Mouse (Mus musculus): Measurements from ENCODE around the gene Tspan31. TPM values are rescaled to one million over a fixed set of nuclear protein-coding genes. Genes with fewer than 3 reads are reported as not detected.
"Not testable (repeated sequence)": the region's sequence is repeated elsewhere in the genome, so short reads cannot be mapped to it uniquely, and the experiment has no call there.

The Tspan31 gene
- polyA plus RNA-seq, 1 experiment from 2014 or later, result 125 TPM

GRCm38 (mm10) chr10:127071203-127071602 is 1.1 kb upstream of the Tspan31 start:
- Histone ChIP-seq H3K4me2 (peak overlapping the region; percentile 93), H3K9me3 (no peaks in the 10 kb centered on the region), H3K27ac (replicated peaks) (no peak overlapping the region; the same call in 1 of the 2 replicates), H3K4me1 (replicated peaks) (peaks cover 40% of the 10 kb centered on the region), H3K9ac (peak overlapping the region; percentile 87), H3K27me3 (peaks cover 7% of the 10 kb centered on the region), H3K36me3 (peaks cover 25% of the 10 kb centered on the region), H3K4me3 (peak overlapping the region; percentile 65)
- ATAC-seq (ENCODE audit: low read depth), result no peak
- WGBS, result 71% methylated on average over 9 of the region's 9 CpGs

DNA sequence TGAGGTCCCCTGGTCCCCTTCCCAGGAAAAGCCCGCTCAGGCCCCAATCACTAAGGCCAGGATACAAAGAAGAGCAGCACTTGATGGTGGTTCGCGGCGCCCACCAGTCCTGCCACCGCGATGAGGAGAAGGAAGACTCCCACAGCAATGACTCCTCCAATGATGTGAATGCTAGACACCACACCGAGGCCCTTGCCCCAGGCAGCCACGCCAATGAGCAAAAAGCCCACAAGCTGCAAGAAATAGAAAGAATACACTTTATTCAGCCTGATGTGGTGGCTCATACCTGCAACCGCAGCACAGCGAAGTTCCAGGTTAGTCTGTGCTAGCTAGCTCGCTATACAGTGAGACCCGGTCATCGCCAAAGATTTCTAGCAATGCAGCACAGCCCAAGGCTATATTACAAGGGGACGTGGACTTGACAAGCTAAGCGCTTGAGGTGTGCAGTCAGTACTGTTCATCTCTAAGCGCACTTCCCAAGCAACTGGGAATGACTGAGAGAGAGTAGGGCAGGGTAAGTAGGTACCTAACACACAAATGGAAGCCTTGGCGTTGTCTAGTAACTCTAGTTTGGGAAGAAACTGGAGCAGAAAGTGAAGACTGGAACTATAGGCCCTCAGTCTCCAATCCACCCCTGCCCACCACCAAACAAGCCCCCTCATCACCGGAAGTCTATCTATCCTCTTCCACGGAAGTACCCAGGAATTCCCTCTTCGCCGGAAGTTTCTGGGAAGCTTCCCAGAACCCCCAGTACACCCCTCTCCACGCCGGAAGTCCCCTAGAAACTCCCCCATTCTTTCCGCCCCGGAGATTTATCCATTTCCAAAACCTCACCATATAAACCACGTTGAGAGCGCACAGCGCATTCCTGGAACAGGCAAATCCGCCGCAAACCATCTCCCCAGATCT is 529 bp downstream of the Tspan31 start:
- 4% methylated on average over 30 of the region's 30 CpGs for WGBS
- Histone ChIP-seq H3K4me2 (peak overlapping the region; percentile 93), H3K27ac (replicated peaks) (peak overlapping the region; percentile 94), H3K27me3 (no peaks in the 10 kb centered on the region), H3K9ac (peak overlapping the region; percentile 77), H3K36me3 (peaks cover 41% of the 10 kb centered on the region), H3K4me3 (peak overlapping the region; percentile 65), H3K4me1 (replicated peaks) (peaks cover 54% of the 10 kb centered on the region), H3K9me3 (no peaks in the 10 kb centered on the region)
- peak; percentile 82 for ATAC-seq (ENCODE audit: low read depth)

- Histone ChIP-seq H3K4me3 (peak overlapping the region; percentile 65), H3K4me1 (replicated peaks) (peaks cover 56% of the 10 kb centered on the region), H3K4me2 (peak overlapping the region; percentile 93), H3K27ac (replicated peaks) (peak overlapping the region; percentile 94), H3K9me3 (no peaks in the 10 kb centered on the region), H3K27me3 (no peaks in the 10 kb centered on the region), H3K36me3 (peaks cover 41% of the 10 kb centered on the region), H3K9ac (peak overlapping the region; percentile 77)
- no peak for ATAC-seq (ENCODE audit: low read depth)
- 83% methylated on average over 9 of the region's 9 CpGs for WGBS
Observed at GRCm38 (mm10) chr10:127068360-127069038, 1.6 kb downstream of the Tspan31 start.

DNA sequence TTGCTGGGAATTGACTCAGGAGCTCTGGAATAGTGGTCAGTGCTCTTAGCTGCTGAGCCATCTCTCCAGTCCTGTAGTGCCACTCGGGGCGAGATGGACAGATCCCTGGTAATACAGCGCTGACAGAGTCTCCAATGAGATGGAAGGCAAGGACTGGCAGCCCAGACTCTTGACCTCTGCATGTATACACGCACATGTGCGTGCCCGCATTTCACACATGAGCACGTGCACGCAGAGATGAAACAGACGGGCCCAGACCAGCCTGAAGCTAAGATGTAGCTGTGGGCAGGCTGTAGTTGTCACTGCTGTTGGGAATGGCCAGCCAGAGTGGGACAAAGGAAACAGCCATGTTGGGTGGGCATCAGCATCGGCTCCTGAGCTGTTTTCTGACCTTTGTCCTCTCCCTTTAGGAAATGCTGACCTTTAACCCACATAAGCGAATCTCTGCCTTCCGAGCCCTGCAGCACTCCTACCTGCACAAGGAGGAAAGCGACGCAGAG is 3.5 kb downstream of the Tspan31 start:
- Histone ChIP-seq H3K4me2 (no peak overlapping the region; the same call in 1 of the 2 replicates), H3K4me3 (peak overlapping the region; percentile 16), H3K4me1 (replicated peaks) (peaks cover 66% of the 10 kb centered on the region), H3K9me3 (no peaks in the 10 kb centered on the region), H3K27ac (replicated peaks) (0 out of 2 replicates have a peak overlapping the region, but pooled peaks have one; percentile 9), H3K27me3 (no peaks in the 10 kb centered on the region), H3K36me3 (peaks cover 41% of the 10 kb centered on the region), H3K9ac (no peak overlapping the region)
- no peak for ATAC-seq (ENCODE audit: low read depth)
- WGBS, result 88% methylated on average over 14 of the region's 14 CpGs

DNA sequence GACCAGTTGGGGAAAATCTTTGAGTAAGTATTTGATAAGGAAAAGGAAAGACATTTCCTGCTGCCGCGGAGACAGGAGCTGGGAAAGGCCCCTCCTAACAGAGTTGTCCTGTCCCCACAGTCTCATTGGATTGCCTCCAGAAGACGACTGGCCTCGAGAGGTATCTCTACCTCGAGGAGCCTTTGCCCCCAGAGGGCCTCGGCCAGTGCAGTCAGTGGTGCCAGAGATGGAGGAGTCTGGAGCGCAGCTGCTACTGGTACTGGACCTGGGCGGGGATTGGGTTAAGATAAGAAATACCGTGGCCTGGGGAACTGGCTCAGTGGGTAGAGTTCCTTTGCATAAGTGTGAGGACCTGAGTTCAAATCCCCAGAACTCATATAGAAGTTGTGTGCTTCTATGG is 4.1 kb downstream of the Tspan31 start:
- Histone ChIP-seq H3K27ac (replicated peaks) (no peak overlapping the region), H3K36me3 (peaks cover 41% of the 10 kb centered on the region), H3K9ac (no peak overlapping the region), H3K4me3 (0 out of 2 replicates have a peak overlapping the region, but pooled peaks have one; percentile 16), H3K4me2 (no peak overlapping the region; the same call in 1 of the 2 replicates), H3K4me1 (replicated peaks) (peaks cover 66% of the 10 kb centered on the region), H3K27me3 (no peaks in the 10 kb centered on the region), H3K9me3 (no peaks in the 10 kb centered on the region)
- WGBS, result 91% methylated on average over 9 of the region's 9 CpGs
- no peak for ATAC-seq (ENCODE audit: low read depth)

- Histone ChIP-seq H3K36me3 (peaks cover 41% of the 10 kb centered on the region), H3K27me3 (no peaks in the 10 kb centered on the region), H3K9me3 (no peaks in the 10 kb centered on the region), H3K4me3 (peak overlapping the region; percentile 89), H3K9ac (peak overlapping the region; percentile 99), H3K4me2 (peak overlapping the region; percentile 82), H3K27ac (replicated peaks) (peak overlapping the region; percentile 91), H3K4me1 (replicated peaks) (peaks cover 69% of the 10 kb centered on the region)
- 13% methylated on average over 37 of the region's 37 CpGs for WGBS
- ATAC-seq (ENCODE audit: low read depth), result peak; percentile 1; the same call in 1 of the 2 replicates
Observed at GRCm38 (mm10) chr10:127063913-127064870, 5.9 kb downstream of the Tspan31 start.

DNA sequence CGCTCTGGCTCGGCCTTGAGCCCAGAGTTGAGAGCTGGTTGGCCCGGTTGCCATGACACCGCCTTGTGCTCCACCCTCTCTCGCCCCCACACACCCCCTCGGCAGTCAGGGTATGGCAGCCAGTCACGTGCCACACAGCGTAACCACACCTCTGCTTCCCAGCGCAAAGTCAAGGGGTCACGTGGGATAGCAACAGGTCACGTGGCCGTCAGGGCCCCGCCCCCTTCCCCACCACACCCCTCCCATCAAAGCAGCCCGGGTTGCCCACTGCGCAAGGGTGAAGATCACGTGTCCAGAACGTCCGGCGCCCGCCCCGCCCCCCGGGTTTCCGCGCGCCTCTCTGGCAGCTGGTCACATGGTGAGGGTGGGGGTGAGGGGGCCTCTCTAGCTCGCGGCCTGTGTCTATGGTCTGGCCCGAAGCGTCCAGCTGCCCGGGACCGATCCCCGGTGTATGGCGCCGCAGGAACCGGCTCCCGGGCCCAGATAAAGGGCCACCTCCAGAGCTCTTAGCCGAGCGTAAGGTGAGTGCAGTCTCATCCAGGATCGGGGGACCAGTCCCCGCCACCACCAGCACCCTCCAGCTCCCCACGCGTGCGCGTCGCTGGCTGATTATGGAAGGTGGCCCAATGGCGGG is 6.7 kb downstream of the Tspan31 start, which contains the start of gene Cdk4:
TSS of gene Cdk4 (plus strand) at position 296 of the 634 bp plus-strand sequence.
- peak; percentile 86 for ATAC-seq (ENCODE audit: low read depth)
- Histone ChIP-seq H3K36me3 (peaks cover 38% of the 10 kb centered on the region), H3K4me1 (replicated peaks) (peaks cover 68% of the 10 kb centered on the region), H3K27ac (replicated peaks) (peak within 1 kb of the TSS; percentile 91), H3K4me3 (peak within 1 kb of the TSS; percentile 89), H3K27me3 (no peaks in the 10 kb centered on the region), H3K9ac (peak within 1 kb of the TSS; percentile 99), H3K4me2 (peak within 1 kb of the TSS; percentile 82), H3K9me3 (no peaks in the 10 kb centered on the region)
- WGBS, result under 1% methylated on average over 46 of the region's 46 CpGs

- Histone ChIP-seq H3K27me3 (no peaks in the 10 kb centered on the region), H3K4me1 (replicated peaks) (peaks cover 70% of the 10 kb centered on the region), H3K27ac (replicated peaks) (peak overlapping the region; percentile 79), H3K4me3 (no peak overlapping the region), H3K9me3 (no peaks in the 10 kb centered on the region), H3K36me3 (peaks cover 31% of the 10 kb centered on the region), H3K4me2 (peak overlapping the region; percentile 47; the same call in 1 of the 2 replicates), H3K9ac (no peak overlapping the region)
- ATAC-seq (ENCODE audit: low read depth), result no peak
- 86% methylated on average over 5 of the region's 5 CpGs for WGBS
Observed at GRCm38 (mm10) chr10:127062503-127062902, 7.6 kb downstream of the Tspan31 start.

DNA sequence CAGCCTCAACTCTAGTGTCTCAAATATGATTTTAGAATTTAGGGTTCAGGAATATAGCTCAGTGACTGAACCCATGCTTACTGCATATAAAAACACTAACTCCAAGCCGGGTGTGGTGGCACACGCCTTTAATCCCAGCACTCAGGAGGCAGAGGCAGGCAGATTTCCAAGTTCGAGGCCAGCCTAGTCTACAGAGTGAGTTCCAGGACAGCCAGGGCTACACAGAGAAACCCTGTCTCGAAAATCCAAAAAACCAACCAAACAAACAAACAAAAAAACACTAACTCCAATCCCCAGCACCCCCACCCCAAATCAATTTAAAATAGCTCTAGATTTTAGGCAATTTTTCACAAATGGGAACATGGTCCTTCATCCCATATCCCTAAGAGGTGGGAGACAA is 8.0 kb downstream of the Tspan31 start:
- not testable (repeated sequence) for H3K9me3 ChIP-seq; H3K4me3 ChIP-seq; ATAC-seq (ENCODE audit: low read depth); H3K27ac ChIP-seq (replicated peaks); H3K27me3 ChIP-seq; H3K4me2 ChIP-seq; H3K9ac ChIP-seq
- Histone ChIP-seq H3K4me1 (replicated peaks) (peaks cover 71% of the 10 kb centered on the region), H3K36me3 (peaks cover 31% of the 10 kb centered on the region)
- 91% methylated on average over 4 of the region's 4 CpGs for WGBS

- peak overlapping the region; percentile 90 for H3K4me3 ChIP-seq
- no peaks in the 10 kb centered on the region for H3K27me3 ChIP-seq
- H3K9me3 ChIP-seq, result no peaks in the 10 kb centered on the region
- WGBS, result 77% methylated on average over 2 of the region's 2 CpGs
- H3K4me2 ChIP-seq, result peak overlapping the region; percentile 87
- no peak for ATAC-seq (ENCODE audit: low read depth)
- H3K4me1 ChIP-seq (replicated peaks), result peaks cover 68% of the 10 kb centered on the region
- H3K36me3 ChIP-seq, result peaks cover 31% of the 10 kb centered on the region
- H3K9ac ChIP-seq, result peak overlapping the region; percentile 99
- peak overlapping the region; percentile 98 for H3K27ac ChIP-seq (replicated peaks)
Observed at GRCm38 (mm10) chr10:127061513-127061912, 8.6 kb downstream of the Tspan31 start.

DNA sequence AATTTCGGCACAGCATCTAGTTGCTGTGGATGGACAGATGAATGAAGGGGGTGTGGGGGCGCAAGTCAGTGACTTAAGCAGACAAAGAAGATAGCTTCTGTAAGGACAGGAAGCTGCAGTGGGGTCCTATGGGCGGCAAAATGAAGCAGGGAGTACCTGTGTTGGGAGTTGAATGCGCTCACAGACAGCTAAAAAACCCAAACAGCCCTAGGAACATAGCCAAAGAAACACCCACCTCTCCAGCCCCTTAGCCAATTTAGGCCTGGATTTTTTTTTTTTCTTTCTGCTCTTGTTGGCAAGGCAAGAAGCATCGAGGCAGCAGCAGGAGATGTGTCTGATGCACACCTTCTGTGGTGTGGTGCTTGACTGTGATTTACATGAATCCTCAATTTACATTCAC is 9.0 kb downstream of the Tspan31 start:
- peak overlapping the region; percentile 98 for H3K27ac ChIP-seq (replicated peaks)
- no peaks in the 10 kb centered on the region for H3K27me3 ChIP-seq
- peaks cover 69% of the 10 kb centered on the region for H3K4me1 ChIP-seq (replicated peaks)
- H3K4me3 ChIP-seq, result peak overlapping the region; percentile 90
- WGBS, result 24% methylated on average over 5 of the region's 5 CpGs
- H3K9me3 ChIP-seq, result no peaks in the 10 kb centered on the region
- H3K9ac ChIP-seq, result peak overlapping the region; percentile 99
- peaks cover 31% of the 10 kb centered on the region for H3K36me3 ChIP-seq
- ATAC-seq (ENCODE audit: low read depth), result no peak
- H3K4me2 ChIP-seq, result peak overlapping the region; percentile 87
